Mouse (Mus musculus) CD8-positive naive resting alpha-beta T cell, adult 57 days (primary cell): ENCODE measurements around the gene Frem2. TPM values are rescaled to one million over a fixed set of nuclear protein-coding genes. Genes with fewer than 3 reads are reported as not detected.

Experiments
- total RNA-seq: library from RNA; stranded (reverse); gene quantifications from one replicate; pipeline ENCODE4 v1.2.4, GENCODE M21; 2023

The Frem2 gene
- total RNA-seq, result not detected

GRCm38 (mm10) chr3:53656878-53657561, at the start of gene Frem2:
Gene Frem2, minus strand, starts transcription at chr3:53657355.

GRCm38 (mm10) chr3:53488353-53488752, 168.8 kb downstream of the Frem2 start, which contains the start of gene Stoml3:
Gene Stoml3, plus strand, starts transcription at chr3:53488653.

Other genes starting within 250 kb of the Frem2 start
- gene Nhlrc3, start 194.0 kb downstream of the Frem2 start, total RNA-seq, result 13.2 TPM
- 42.5 TPM for gene Proser1, start 193.7 kb downstream of the Frem2 start, total RNA-seq
- gene Stoml3, start 168.7 kb downstream of the Frem2 start, total RNA-seq, result not detected
- gene Gm10985, start 187.7 kb upstream of the Frem2 start, total RNA-seq, result not detected
- 57.2 TPM for gene Ufm1, start 206.5 kb upstream of the Frem2 start, total RNA-seq